Mouse (Mus musculus): Measurements from ENCODE around the gene Spata33. TPM values are rescaled to one million over a fixed set of nuclear protein-coding genes. Genes with fewer than 3 reads are reported as not detected.
A peak's percentile ranks its signal among the peaks of the same experiment; 100 is the strongest.
"Not testable (repeated sequence)": the region's sequence is repeated elsewhere in the genome, so short reads cannot be mapped to it uniquely, and the experiment has no call there.

Spata33 gene
- polyA plus RNA-seq, 1 experiment from 2014 or later = 0.66 TPM

DNA sequence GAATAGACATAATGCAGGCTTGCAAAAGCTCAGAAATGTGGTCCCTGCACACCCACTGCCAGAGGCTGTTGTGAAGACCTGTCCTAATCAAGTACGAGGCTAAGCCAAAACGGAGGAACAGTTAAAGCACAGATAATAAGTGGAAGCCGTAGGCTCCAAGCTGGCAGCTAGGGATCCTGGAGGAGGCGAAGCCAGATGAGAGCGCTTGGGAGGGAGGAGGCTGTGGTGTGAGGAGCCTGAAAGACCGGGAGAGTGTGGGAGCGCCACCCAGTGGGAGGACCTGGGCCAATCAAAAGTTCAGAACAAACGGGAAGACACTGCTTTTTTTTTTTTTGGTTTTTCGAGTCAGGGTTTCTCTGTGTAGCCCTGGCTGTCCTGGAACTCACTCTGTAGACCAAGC lies 22.0 kb upstream of the Spata33 start:
- DNase-seq (peak; percentile 83), ATAC-seq (peak; percentile 65; the same call in 1 of the 2 replicates)
- Histone ChIP-seq H3K27me3 (ENCODE audit: insufficient read depth, low read length) (no peaks in the 10 kb centered on the region), H3K27ac (ENCODE audit: low read depth) (no peak overlapping the region), H3K4me3 (ENCODE audit: low read depth, low read length) (no peak overlapping the region), H3K4me1 (ENCODE audit: insufficient read depth) (0 out of 2 replicates have a peak, but pooled peaks cover 2% of the 10 kb centered on the region), H3K36me3 (replicated peaks; ENCODE audit: insufficient read depth, low read length) (no peaks in the 10 kb centered on the region), H3K4me2 (ENCODE audit: low read depth, low read length) (no peak overlapping the region), H3K9ac (replicated peaks) (no peak overlapping the region), H3K9me3 (ENCODE audit: low read length) (no peaks in the 10 kb centered on the region)
- TF ChIP-seq CTCF (IDR thresholded peaks at IDR 0.05; ENCODE audit: low read depth) (peak; percentile 66), EP300 (IDR thresholded peaks at IDR 0.05; ENCODE audit: low read depth) (no peak)
- WGBS (ENCODE audit: insufficient replicate concordance) = 2% methylated on average over 9 of the region's 9 CpGs

DNA sequence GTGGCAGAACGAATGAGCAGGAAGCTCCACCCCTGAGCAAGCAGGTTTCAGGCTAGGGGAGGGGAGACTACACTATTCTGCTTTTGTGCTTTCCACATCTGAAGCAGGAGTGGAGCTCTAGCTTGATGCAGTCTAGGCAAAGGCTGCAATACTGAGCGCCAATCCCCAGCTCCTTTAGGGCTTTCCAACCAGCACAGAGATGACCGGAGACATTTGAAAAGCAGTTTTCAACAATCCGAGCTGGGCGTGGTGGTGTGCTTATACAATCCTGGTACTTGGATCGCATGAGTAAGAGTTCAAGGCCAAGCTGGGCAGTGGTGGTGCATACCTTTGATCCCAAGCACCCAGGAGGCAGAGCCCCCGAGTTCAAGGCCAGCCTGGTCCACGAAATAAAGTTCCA lies 20.7 kb upstream of the Spata33 start:
- Histone ChIP-seq H3K36me3 (replicated peaks; ENCODE audit: insufficient read depth, low read length) (no peaks in the 10 kb centered on the region), H3K4me1 (ENCODE audit: insufficient read depth) (0 out of 2 replicates have a peak, but pooled peaks cover 2% of the 10 kb centered on the region), H3K9ac (replicated peaks) (no peak overlapping the region), H3K4me2 (ENCODE audit: low read depth, low read length) (no peak overlapping the region), H3K27me3 (ENCODE audit: insufficient read depth, low read length) (no peaks in the 10 kb centered on the region), H3K9me3 (ENCODE audit: low read length) (no peaks in the 10 kb centered on the region), H3K27ac (ENCODE audit: low read depth) (no peak overlapping the region), H3K4me3 (ENCODE audit: low read depth, low read length) (no peak overlapping the region)
- no peak for DNase-seq
- 51% methylated on average over 8 of the region's 8 CpGs for WGBS (ENCODE audit: insufficient replicate concordance)
- no peak for TF ChIP-seq CTCF (IDR thresholded peaks at IDR 0.05; ENCODE audit: low read depth)
- ATAC-seq = no peak

DNA sequence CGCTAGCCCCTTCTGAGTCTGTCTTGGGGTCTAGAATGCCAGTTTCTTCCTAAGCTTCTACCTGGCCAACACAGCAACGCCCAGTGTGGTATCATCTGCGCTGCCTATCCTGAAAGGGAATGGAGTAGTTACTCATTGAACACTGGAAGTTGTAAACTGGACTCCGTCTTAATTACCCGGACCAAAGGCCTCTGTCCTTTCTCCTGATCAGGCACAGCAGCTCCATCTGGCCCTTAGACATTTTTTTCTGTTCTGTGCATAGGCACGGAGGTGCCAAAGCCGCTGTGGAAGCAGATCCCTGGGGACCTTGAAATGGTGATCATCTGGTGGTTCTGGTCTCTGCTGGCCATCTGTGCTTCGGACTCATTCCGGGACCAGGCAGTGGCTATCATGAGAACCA lies 18.9 kb upstream of the Spata33 start:
- no peak overlapping the region for H3K9ac ChIP-seq (replicated peaks)
- H3K4me3 ChIP-seq (ENCODE audit: low read depth, low read length) = no peak overlapping the region
- DNase-seq = no peak
- H3K27me3 ChIP-seq (ENCODE audit: insufficient read depth, low read length) = no peaks in the 10 kb centered on the region
- H3K27ac ChIP-seq (ENCODE audit: low read depth) = no peak overlapping the region
- no peaks in the 10 kb centered on the region for H3K36me3 ChIP-seq (replicated peaks; ENCODE audit: insufficient read depth, low read length)
- WGBS (ENCODE audit: insufficient replicate concordance) = 86% methylated on average over 9 of the region's 9 CpGs
- H3K4me1 ChIP-seq (ENCODE audit: insufficient read depth) = peaks cover 2% of the 10 kb centered on the region; the same call in 1 of the 2 replicates
- no peak for TF ChIP-seq CTCF (IDR thresholded peaks at IDR 0.05; ENCODE audit: low read depth)
- no peak for TF ChIP-seq EP300 (IDR thresholded peaks at IDR 0.05; ENCODE audit: low read depth)
- H3K9me3 ChIP-seq (ENCODE audit: low read length) = no peaks in the 10 kb centered on the region
- no peak overlapping the region for H3K4me2 ChIP-seq (ENCODE audit: low read depth, low read length)
- no peak for ATAC-seq

DNA sequence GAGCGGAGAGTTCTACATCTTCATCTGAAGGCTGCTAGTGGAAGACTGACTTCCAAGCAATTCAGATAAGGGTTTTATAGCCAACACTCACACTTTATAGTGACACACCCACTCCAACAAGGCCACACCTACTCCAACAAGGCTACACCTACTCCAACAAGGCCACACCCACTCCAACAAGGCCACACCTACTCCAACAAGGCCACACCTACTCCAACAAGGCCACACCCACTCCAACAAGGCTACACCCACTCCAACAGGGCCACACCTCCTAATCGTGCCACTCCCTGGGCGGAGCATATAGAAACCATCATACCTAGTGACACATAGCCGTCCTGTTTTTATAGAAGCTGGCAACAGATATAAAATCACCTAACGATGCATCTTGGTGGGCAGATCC lies 15.6 kb upstream of the Spata33 start:
- not testable (repeated sequence) for H3K27me3 ChIP-seq (ENCODE audit: insufficient read depth, low read length); H3K27ac ChIP-seq (ENCODE audit: low read depth); H3K4me3 ChIP-seq (ENCODE audit: low read depth, low read length); H3K36me3 ChIP-seq (replicated peaks; ENCODE audit: insufficient read depth, low read length); H3K9ac ChIP-seq (replicated peaks); DNase-seq; H3K9me3 ChIP-seq (ENCODE audit: low read length); H3K4me2 ChIP-seq (ENCODE audit: low read depth, low read length); H3K4me1 ChIP-seq (ENCODE audit: insufficient read depth)
- 62% methylated on average over 5 of the region's 5 CpGs for WGBS (ENCODE audit: insufficient replicate concordance)
- ATAC-seq = peak; percentile 79

DNA sequence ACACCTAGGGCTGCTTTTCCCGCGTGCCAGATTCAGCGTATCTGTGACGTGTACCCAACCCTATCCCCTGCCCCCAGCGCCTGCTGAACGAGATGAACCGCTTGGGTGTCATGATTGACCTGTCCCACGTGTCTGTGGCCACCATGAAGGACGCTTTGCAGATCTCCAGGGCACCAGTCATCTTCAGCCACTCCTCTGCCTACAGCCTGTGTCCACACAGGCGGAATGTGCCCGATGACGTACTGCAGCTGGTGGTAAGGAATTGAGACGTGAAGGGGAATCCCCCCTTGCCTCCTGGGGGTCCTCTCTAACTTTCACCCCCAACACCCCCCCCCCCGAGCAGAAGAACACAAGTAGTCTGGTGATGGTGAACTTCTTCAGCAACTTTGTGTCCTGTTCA lies 12.8 kb upstream of the Spata33 start:
- no peaks in the 10 kb centered on the region for H3K27me3 ChIP-seq (ENCODE audit: insufficient read depth, low read length)

DNA sequence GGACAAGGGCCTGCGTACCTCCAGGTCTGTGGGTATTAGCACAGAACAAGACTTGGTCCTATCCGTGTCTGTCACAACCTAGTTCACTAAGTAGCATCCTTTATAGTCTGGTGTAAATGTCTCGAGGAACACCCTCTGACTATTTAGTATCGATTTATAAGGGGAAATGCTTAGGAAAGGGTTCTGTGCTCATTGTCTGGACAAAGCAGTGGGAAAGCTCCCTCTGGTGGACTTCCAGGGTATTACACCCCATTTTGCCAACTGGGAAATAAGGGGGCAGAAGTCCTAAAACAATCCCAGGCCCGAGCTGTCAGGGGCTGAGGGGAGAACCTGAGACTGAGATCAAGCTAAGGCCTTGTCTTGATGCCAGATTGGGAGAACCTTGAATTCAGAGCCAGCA lies 10.3 kb upstream of the Spata33 start:
- Histone ChIP-seq H3K4me1 (ENCODE audit: insufficient read depth) (peaks cover 2% of the 10 kb centered on the region; the same call in 1 of the 2 replicates), H3K36me3 (replicated peaks; ENCODE audit: insufficient read depth, low read length) (peaks cover 14% of the 10 kb centered on the region; the same call in 1 of the 2 replicates), H3K4me2 (ENCODE audit: low read depth, low read length) (no peak overlapping the region), H3K27me3 (ENCODE audit: insufficient read depth, low read length) (no peaks in the 10 kb centered on the region), H3K9me3 (ENCODE audit: low read length) (no peaks in the 10 kb centered on the region), H3K27ac (ENCODE audit: low read depth) (no peak overlapping the region), H3K9ac (replicated peaks) (no peak overlapping the region), H3K4me3 (ENCODE audit: low read depth, low read length) (no peak overlapping the region)
- peak; percentile 95 for TF ChIP-seq CTCF (IDR thresholded peaks at IDR 0.05; ENCODE audit: low read depth)
- no peak for TF ChIP-seq EP300 (IDR thresholded peaks at IDR 0.05; ENCODE audit: low read depth)
- 20% methylated on average over 5 of the region's 5 CpGs for WGBS (ENCODE audit: insufficient replicate concordance)
- ATAC-seq (no peak; the same call in 1 of the 2 replicates), DNase-seq (peak; percentile 79)

More for the DNA sequence above, 12.8 kb upstream of the Spata33 start:
- DNase-seq (no peak), ATAC-seq (no peak)
- TF ChIP-seq CTCF (IDR thresholded peaks at IDR 0.05; ENCODE audit: low read depth) (no peak), EP300 (IDR thresholded peaks at IDR 0.05; ENCODE audit: low read depth) (no peak)
- no peaks in the 10 kb centered on the region for H3K9me3 ChIP-seq (ENCODE audit: low read length)
- peaks cover 2% of the 10 kb centered on the region; the same call in 1 of the 2 replicates for H3K4me1 ChIP-seq (ENCODE audit: insufficient read depth)
- H3K4me3 ChIP-seq (ENCODE audit: low read depth, low read length) = no peak overlapping the region
- no peak overlapping the region for H3K4me2 ChIP-seq (ENCODE audit: low read depth, low read length)
- H3K36me3 ChIP-seq (replicated peaks; ENCODE audit: insufficient read depth, low read length) = no peaks in the 10 kb centered on the region
- 64% methylated on average over 14 of the region's 14 CpGs for WGBS (ENCODE audit: insufficient replicate concordance)
- H3K27ac ChIP-seq (ENCODE audit: low read depth) = no peak overlapping the region
- no peak overlapping the region for H3K9ac ChIP-seq (replicated peaks)

DNA sequence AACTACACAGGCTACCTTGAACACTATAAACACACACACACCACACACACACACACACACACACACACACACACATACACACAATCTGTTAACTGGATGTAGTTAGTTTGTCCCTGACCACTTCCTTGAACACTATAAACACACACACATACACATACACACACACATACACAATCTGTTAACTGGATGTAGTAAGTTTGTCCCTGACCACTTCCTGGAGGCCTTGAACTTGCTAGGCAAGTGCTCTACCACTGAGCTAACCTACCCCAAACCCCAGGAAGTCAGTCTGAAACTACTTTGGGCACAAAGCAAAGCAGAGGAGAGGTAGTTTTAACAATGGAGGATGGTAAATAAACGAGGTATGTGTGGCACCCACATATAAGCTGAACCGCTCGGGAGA lies 9.1 kb upstream of the Spata33 start:
- H3K4me2 ChIP-seq (ENCODE audit: low read depth, low read length) = no peak overlapping the region

More for the DNA sequence above, 9.1 kb upstream of the Spata33 start:
- 85% methylated on average over 3 of the region's 3 CpGs for WGBS (ENCODE audit: insufficient replicate concordance)
- Histone ChIP-seq H3K9me3 (ENCODE audit: low read length) (no peaks in the 10 kb centered on the region), H3K4me3 (ENCODE audit: low read depth, low read length) (no peak overlapping the region), H3K27ac (ENCODE audit: low read depth) (no peak overlapping the region), H3K9ac (replicated peaks) (no peak overlapping the region), H3K27me3 (ENCODE audit: insufficient read depth, low read length) (no peaks in the 10 kb centered on the region), H3K36me3 (replicated peaks; ENCODE audit: insufficient read depth, low read length) (peaks cover 27% of the 10 kb centered on the region), H3K4me1 (ENCODE audit: insufficient read depth) (no peaks in the 10 kb centered on the region)
- no peak for TF ChIP-seq EP300 (IDR thresholded peaks at IDR 0.05; ENCODE audit: low read depth)
- no peak for TF ChIP-seq CTCF (IDR thresholded peaks at IDR 0.05; ENCODE audit: low read depth)
- ATAC-seq (no peak), DNase-seq (no peak)

All from liver, postnatal 0 days (tissue).